Mouse (Mus musculus): Measurements from ENCODE around the gene 4933400A11Rik. TPM values are rescaled to one million over a fixed set of nuclear protein-coding genes. Genes with fewer than 3 reads are reported as not detected.

The 4933400A11Rik gene
- not detected in 2 replicates for polyA plus RNA-seq (2012; rRNA removed)

DNA sequence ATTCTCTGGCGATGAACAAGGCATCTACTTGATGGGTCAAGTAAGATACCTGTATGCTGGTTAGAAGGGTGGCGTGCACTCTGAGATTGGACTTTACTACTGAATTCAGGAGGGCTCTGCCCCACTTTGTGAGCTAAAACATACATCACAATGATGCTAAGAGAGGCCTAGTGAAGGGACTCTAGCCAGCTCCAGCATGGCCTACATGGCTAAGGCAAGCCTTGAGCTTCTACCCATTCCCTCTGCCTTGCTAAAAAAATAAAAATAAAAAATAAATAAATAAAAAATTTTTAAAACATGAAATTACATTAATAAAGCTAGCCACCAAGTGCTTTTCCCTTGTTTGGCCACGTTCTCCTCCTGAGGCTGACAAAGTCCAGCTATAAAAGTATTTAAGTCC is at the start of gene 4933400A11Rik:
Gene 4933400A11Rik (minus strand): TSS at position 101 of the 400 bp plus-strand sequence.
- DNase-seq (ENCODE audit: extremely low spot score in 1 of 2, low spot score in 1 of 2), result no peak

GRCm38 (mm10) chrX:169828136-169828535 is 48.7 kb upstream of the 4933400A11Rik start:
- DNase-seq (ENCODE audit: extremely low spot score in 1 of 2, low spot score in 1 of 2), result no peak

DNA sequence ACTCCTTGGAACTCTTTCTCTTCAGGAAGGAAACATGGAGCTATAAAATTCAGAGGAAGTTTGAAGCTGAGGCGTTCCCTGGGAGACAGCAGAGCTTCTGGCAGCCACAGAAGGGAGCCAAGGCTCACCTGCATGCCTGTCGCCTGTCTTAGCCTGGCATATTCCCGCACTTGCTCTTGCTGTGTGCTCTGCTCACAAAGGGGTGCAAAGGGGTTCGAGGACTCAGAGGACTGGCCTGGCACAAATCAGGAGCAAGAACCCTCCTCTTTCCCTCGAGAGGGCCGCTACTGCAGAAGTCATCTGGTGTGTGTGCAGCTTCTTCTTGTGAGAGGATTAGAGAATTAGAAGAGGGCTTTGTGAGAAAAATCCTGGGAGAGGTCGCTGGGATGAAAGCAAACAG is 48.3 kb upstream of the 4933400A11Rik start:
- no peak for DNase-seq (ENCODE audit: extremely low spot score in 1 of 2, low spot score in 1 of 2)

DNA sequence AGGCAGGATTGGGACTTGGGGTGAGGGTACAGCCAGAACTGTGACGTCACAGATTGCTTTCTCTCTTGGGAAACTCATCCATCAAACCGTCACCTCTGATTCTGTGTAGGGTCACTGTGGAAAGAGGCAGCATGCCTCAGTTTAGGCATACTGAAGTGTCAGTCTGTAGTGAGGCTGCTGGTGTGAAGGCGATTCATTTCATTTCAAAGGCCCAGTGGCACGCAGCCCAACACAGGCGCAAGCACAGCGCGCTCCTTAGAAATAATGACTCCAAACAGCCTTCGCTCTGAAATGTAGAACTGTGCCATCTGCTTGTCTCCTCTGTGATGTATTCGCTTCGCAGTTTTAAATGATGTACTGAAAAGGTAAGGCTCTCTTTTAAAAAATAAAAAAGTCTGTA is 47.5 kb upstream of the 4933400A11Rik start:
- peak in 1 of 2 experiments; percentile 13 for DNase-seq (ENCODE audit: extremely low spot score in 1 of 2, low spot score in 1 of 2)

GRCm38 (mm10) chrX:169813673-169814072 is 34.2 kb upstream of the 4933400A11Rik start:
- no peak for DNase-seq (ENCODE audit: extremely low spot score in 1 of 2, low spot score in 1 of 2)

- DNase-seq (ENCODE audit: extremely low spot score in 1 of 2, low spot score in 1 of 2), result no peak
Observed at GRCm38 (mm10) chrX:169811783-169812182, 32.3 kb upstream of the 4933400A11Rik start.

DNA sequence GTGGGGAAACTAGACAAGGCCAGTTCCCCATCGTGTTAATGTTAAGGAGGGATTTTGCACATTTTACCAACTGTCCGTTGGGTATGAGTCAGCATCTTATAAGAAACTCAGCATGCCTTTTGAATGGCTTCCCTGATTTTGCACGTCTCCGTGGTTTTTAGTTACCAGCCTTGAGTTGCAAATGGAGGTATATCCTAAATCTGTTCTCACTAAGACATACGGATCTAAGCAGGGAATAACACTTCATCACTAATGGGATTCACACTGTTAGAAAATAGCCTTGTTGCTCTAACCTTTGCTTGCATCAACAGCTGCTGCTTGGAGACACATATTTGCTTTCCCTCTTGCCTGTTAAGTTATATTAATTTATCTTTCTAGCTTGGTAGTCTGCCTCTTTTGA is 31.9 kb upstream of the 4933400A11Rik start:
- DNase-seq (ENCODE audit: extremely low spot score in 1 of 2, low spot score in 1 of 2), result no peak

DNA sequence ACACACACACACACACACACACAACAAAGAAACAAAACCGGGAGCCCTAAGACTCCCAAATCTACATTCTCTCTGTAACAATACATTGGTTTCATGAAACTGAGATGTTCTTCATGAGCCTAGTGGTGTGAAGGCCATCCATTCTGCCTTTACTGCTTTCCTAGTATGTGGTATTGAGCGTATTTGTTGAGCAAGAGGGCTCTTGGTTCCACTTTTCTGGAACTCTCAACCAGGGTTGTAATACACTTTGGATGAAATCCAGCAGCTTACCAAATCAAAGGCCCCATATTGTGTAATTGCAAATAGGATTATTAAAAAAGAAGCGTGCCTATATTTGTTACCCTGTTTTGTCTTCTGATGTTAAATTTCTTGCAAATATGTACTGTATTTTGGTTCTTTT is 28.3 kb upstream of the 4933400A11Rik start:
- no peak for DNase-seq (ENCODE audit: extremely low spot score in 1 of 2, low spot score in 1 of 2)

DNA sequence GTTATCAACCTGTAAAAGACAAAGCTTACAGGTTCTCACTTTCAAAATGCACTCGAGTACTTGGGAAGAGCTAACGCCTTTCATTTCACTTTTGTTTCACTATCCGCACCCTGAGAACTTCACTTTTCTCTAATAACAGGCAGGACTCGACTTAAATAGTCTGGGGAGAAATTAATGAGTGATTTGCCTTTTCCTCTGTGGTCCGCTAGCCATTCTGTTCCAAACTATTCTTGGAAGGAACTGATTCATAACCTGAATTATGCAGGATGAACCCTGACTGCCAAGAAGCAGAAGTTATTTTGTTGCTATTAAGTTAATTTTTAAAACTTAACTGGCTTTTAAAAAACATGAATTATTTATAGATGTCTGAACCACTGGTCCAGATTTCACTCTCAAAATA is 26.4 kb upstream of the 4933400A11Rik start:
- DNase-seq (ENCODE audit: extremely low spot score in 1 of 2, low spot score in 1 of 2), result no peak

- DNase-seq (ENCODE audit: extremely low spot score in 1 of 2, low spot score in 1 of 2), result no peak
Observed at GRCm38 (mm10) chrX:169800238-169800637, 20.8 kb upstream of the 4933400A11Rik start.

GRCm38 (mm10) chrX:169798987-169799680 is 19.7 kb upstream of the 4933400A11Rik start:
- DNase-seq (ENCODE audit: extremely low spot score in 1 of 2, low spot score in 1 of 2), result peak in 1 of 2 experiments; percentile 65

- peak in 1 of 2 experiments; percentile 28 for DNase-seq (ENCODE audit: extremely low spot score in 1 of 2, low spot score in 1 of 2)
Observed at GRCm38 (mm10) chrX:169797148-169797547, 17.7 kb upstream of the 4933400A11Rik start.

GRCm38 (mm10) chrX:169794831-169795311 is 15.4 kb upstream of the 4933400A11Rik start:
- DNase-seq (ENCODE audit: extremely low spot score in 1 of 2, low spot score in 1 of 2), result no peak

- DNase-seq (ENCODE audit: extremely low spot score in 1 of 2, low spot score in 1 of 2), result no peak
Observed at GRCm38 (mm10) chrX:169794421-169794820, 15.0 kb upstream of the 4933400A11Rik start.

GRCm38 (mm10) chrX:169792879-169793278 is 13.4 kb upstream of the 4933400A11Rik start:
- DNase-seq (ENCODE audit: extremely low spot score in 1 of 2, low spot score in 1 of 2), result no peak

GRCm38 (mm10) chrX:169789702-169790101 is 10.3 kb upstream of the 4933400A11Rik start:
- DNase-seq (ENCODE audit: extremely low spot score in 1 of 2, low spot score in 1 of 2), result no peak

DNA sequence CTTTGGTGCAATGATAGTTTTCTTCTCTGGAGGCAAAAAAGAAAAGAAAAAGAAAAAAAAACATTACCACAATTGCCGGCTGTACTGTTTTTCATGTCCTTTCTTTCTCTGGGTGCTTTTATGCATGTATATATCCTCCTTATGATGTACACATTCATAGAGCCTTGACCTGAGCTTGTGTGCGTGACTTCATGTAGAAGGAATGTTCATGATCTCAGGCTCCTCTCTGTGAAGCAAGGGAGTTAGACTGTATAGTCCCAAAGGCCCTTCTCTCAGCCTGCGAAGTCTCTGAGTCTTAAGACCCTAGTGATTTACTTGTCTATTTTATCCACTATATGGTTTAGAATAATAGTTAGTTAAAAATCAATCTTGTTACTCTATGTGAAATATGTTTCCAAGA is 21.4 kb downstream of the 4933400A11Rik start:
- DNase-seq (ENCODE audit: extremely low spot score in 1 of 2, low spot score in 1 of 2), result no peak

DNA sequence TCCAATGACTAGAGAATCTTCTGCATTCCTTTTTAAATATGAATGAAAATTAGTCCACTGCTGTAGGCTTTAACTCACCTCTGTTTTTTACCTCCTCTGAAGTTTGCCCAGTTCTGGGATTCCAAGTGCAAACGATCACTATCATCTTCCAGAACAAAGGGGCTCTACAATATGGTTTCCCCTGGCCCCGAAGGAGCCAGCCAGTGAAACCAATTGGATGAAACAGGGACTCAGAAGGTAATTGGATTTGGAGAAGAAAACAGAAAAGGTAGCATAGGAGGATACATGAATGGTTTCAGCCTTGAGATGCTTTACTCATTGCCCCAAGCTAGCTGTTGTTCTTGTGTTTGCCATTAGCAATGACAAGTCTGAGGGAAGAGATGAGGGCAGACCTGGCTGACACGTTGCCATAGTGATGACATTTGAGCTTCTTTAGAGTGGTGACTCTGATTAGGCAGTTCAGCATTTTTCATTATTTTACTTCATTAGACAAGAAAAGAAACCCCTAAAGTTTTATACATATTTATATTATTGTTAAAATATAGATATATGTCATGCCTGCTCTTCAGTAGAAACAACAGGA is 44.0 kb downstream of the 4933400A11Rik start:
- no peak for DNase-seq (ENCODE audit: extremely low spot score in 1 of 2, low spot score in 1 of 2)
